35 mouse cellular contexts compared by ENCODE assay signal in the genomic region with DNA sequence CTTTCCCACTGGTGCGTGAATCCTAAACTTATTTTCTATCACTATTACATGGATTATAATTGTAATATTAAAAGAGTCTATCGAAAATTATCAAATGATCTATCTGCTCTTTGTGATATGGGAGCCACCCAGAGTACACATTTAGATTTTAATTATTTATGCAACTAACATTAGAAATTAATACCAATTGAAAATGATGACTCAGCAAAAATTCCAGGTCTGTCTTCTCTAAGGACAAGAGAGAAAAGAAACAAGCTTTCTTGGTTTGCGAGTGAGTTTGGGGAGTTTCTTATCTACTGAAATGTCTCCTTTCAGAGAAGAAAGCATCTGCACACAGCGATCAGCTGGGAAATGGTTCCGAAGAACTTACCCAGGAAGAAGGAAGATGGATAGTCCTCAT.
"Had no signal": no experiment of that assay in that cellular context is flagged by ENCODE, and none has a peak within 500 bp of the region (broad histone marks: within the 10 kb centered on the region; RNA-seq: fewer than 3 reads in every experiment).

No protein-coding gene starts in this region.

- H3K9me3 ChIP-seq: heart, embryonic 10.5 days; heart, embryonic 12.5 days; heart, embryonic 13.5 days; heart, embryonic 15.5 days; hindbrain, embryonic 10.5 days; hindbrain, embryonic 12.5 days; hindbrain, embryonic 13.5 days; hindbrain, embryonic 15.5 days; intestine, embryonic 15.5 days; kidney, embryonic 15.5 days had no signal

- DNase-seq: heart, postnatal 10 days; heart, postnatal 14 days; heart, postnatal 36 days; heart, postnatal 4 days; kidney, adult 11 months; kidney, adult 18-20 months; kidney, adult 2 months; kidney, adult 8-10 months; kidney, adult 9 months; kidney, postnatal 10 days; kidney, postnatal 14 days; kidney, postnatal 25 days; kidney, postnatal 36 days; kidney, postnatal 4 days; layer of hippocampus, adult 9-11 months; layer of hippocampus, postnatal 36 days had no signal

- H3K4me3 ChIP-seq: heart, embryonic 10.5 days; heart, embryonic 12.5 days; heart, embryonic 13.5 days; heart, embryonic 15.5 days; hindbrain, embryonic 10.5 days; hindbrain, embryonic 12.5 days; hindbrain, embryonic 13.5 days; hindbrain, embryonic 15.5 days; intestine, embryonic 15.5 days; kidney, embryonic 15.5 days; layer of hippocampus, adult 2 months had no signal

- H3K27me3 ChIP-seq: heart, embryonic 12.5 days; heart, embryonic 13.5 days; heart, embryonic 15.5 days; hindbrain, embryonic 12.5 days; hindbrain, embryonic 13.5 days; hindbrain, embryonic 15.5 days; intestine, embryonic 15.5 days; kidney, embryonic 15.5 days had no signal

- H3K27ac ChIP-seq: heart, embryonic 10.5 days; heart, embryonic 13.5 days; heart, embryonic 15.5 days; hindbrain, embryonic 10.5 days; hindbrain, embryonic 12.5 days; hindbrain, embryonic 13.5 days; hindbrain, embryonic 14.5 days; hindbrain, embryonic 15.5 days; hindbrain, postnatal 0 days; intestine, embryonic 15.5 days; kidney, embryonic 15.5 days; kidney, postnatal 0 days; layer of hippocampus, adult 2 months had no signal

- H3K9ac ChIP-seq: heart, embryonic 12.5 days; heart, embryonic 13.5 days; heart, embryonic 15.5 days; hindbrain, embryonic 12.5 days; hindbrain, embryonic 13.5 days; hindbrain, embryonic 14.5 days; hindbrain, embryonic 15.5 days; intestine, embryonic 15.5 days; kidney, embryonic 15.5 days had no signal

- H3K4me1 ChIP-seq: heart, embryonic 10.5 days; heart, embryonic 12.5 days; heart, embryonic 13.5 days; heart, embryonic 15.5 days; hindbrain, embryonic 10.5 days; hindbrain, embryonic 12.5 days; hindbrain, embryonic 13.5 days; hindbrain, embryonic 15.5 days; intestine, embryonic 15.5 days; kidney, embryonic 15.5 days had no signal

- ATAC-seq: hindbrain, embryonic 16.5 days; hindbrain, postnatal 0 days; inflammation-experienced regulatory T-cells, adult 6 months; intestine, embryonic 15.5 days; intestine, embryonic 16.5 days; intestine, postnatal 0 days had no signal

- H3K36me3 ChIP-seq: heart, embryonic 10.5 days; heart, embryonic 12.5 days; heart, embryonic 13.5 days; heart, embryonic 15.5 days; hindbrain, embryonic 10.5 days; hindbrain, embryonic 12.5 days; hindbrain, embryonic 13.5 days; hindbrain, embryonic 15.5 days; intestine, embryonic 15.5 days; kidney, embryonic 15.5 days had no signal

- H3K4me2 ChIP-seq: heart, embryonic 11.5 days; heart, embryonic 12.5 days; heart, embryonic 13.5 days; heart, embryonic 15.5 days; hindbrain, embryonic 12.5 days; hindbrain, embryonic 13.5 days; hindbrain, embryonic 14.5 days; hindbrain, embryonic 15.5 days; intestine, embryonic 15.5 days; kidney, embryonic 15.5 days had no signal
